Mouse (Mus musculus) CH12.LX (cell line): ENCODE data around the gene Fam163b. TPM values are rescaled to one million over a fixed set of nuclear protein-coding genes. Genes with fewer than 3 reads are reported as not detected.

ENCODE experiments used
- DNase-seq: peaks from one replicate; pipeline ENCODE4 v3.0.0-alpha.2; 2013; ENCODE audit errors: extremely low read depth
- H3K27ac ChIP-seq: 2 replicates; pipeline ENCODE4 v1.5.1; 2012; ENCODE audit warnings: low read depth, mild to moderate bottlenecking, control low read depth, moderate library complexity; ENCODE audit not compliant: insufficient read depth
- H3K27me3 ChIP-seq: replicated peaks from 2 replicates; pipeline ENCODE3; 2012; ENCODE audit warnings: inconsistent platforms
- H3K36me3 ChIP-seq, 2 experiments: replicated peaks in 1 of 2; 2 replicates each; pipeline versions ENCODE3 to v1.6.1; 2012; ENCODE audit warnings: inconsistent platforms in 1 of 2, low read length in 1 of 2, mild to moderate bottlenecking in 1 of 2, mixed read lengths in 1 of 2, moderate library complexity in 1 of 2; ENCODE audit not compliant: control insufficient read depth in 1 of 2, insufficient read depth in 1 of 2
- H3K4me1 ChIP-seq, 2 experiments: 2 replicates each; pipeline ENCODE4 v1.6.1; 2012; ENCODE audit warnings: inconsistent platforms in 1 of 2, moderate library complexity in 1 of 2; ENCODE audit not compliant: insufficient read depth in 2 of 2, control insufficient read depth in 1 of 2
- H3K4me2 ChIP-seq: 2 replicates; pipeline ENCODE4 v1.6.1; 2012; ENCODE audit warnings: low read depth, mild to moderate bottlenecking, control low read depth; ENCODE audit not compliant: poor library complexity, insufficient read depth, severe bottlenecking
- H3K4me3 ChIP-seq, 3 experiments: fragments of 150-350 bp in 1 of 3; sonication (generic) in 1 of 3; replicated peaks in 1 of 3; 2 replicates each; pipeline versions ENCODE3 to v1.5.1; 2011 to 2012; ENCODE audit warnings: low read depth in 2 of 3, low read length in 2 of 3, mild to moderate bottlenecking in 2 of 3, moderate library complexity in 2 of 3, control low read depth in 1 of 3, improper control_type of control experiment in 1 of 3, inconsistent platforms in 1 of 3, mixed read lengths in 1 of 3; ENCODE audit not compliant: poor library complexity in 1 of 3
- H3K79me2 ChIP-seq: replicated peaks from 2 replicates; pipeline ENCODE4 v1.6.1; 2012; ENCODE audit warnings: mild to moderate bottlenecking, moderate library complexity; ENCODE audit not compliant: control insufficient read depth, poor library complexity, insufficient read depth, severe bottlenecking; ENCODE audit errors: extremely low read depth
- H3K9ac ChIP-seq: 2 replicates; pipeline ENCODE4 v1.6.1; 2012; ENCODE audit warnings: low read depth, mild to moderate bottlenecking, control low read depth, moderate library complexity; ENCODE audit not compliant: insufficient read depth
- H3K9me3 ChIP-seq: replicated peaks from 2 replicates; pipeline ENCODE3; 2012; ENCODE audit warnings: low read length, inconsistent platforms, mixed read lengths
- BHLHE40 ChIP-seq: IDR thresholded peaks from 2 replicates; pipeline ENCODE4 v1.6.1; 2011; ENCODE audit warnings: mild to moderate bottlenecking, low read depth, low read length, improper control_type of control experiment
- CHD1 ChIP-seq: IDR thresholded peaks from 2 replicates; pipeline ENCODE4 v1.6.1; 2012; ENCODE audit warnings: low read depth, low read length, improper control_type of control experiment, inconsistent platforms
- CTCF ChIP-seq, 2 experiments: IDR thresholded peaks in 1 of 2; conservative IDR thresholded peaks in 1 of 2; 2 replicates each; pipeline ENCODE4 v1.5.1; 2011 to 2012; ENCODE audit warnings: low read depth in 2 of 2, low read length in 2 of 2, improper control_type of control experiment in 1 of 2, inconsistent platforms in 1 of 2, mild to moderate bottlenecking in 1 of 2, moderate library complexity in 1 of 2
- E2F4 ChIP-seq: IDR thresholded peaks from 2 replicates; pipeline ENCODE4 v1.6.1; 2011; ENCODE audit warnings: low read depth, low read length, improper control_type of control experiment; ENCODE audit not compliant: insufficient replicate concordance
- ETS1 ChIP-seq: conservative IDR thresholded peaks from 2 replicates; pipeline ENCODE4 v1.6.1; 2012; ENCODE audit warnings: low read depth, mild to moderate bottlenecking, inconsistent platforms, low read length, improper control_type of control experiment, moderate library complexity
- GABPA ChIP-seq: IDR thresholded peaks from 2 replicates; pipeline ENCODE4 v1.6.1; 2012; ENCODE audit warnings: low read depth, low read length, improper control_type of control experiment, inconsistent platforms; ENCODE audit not compliant: insufficient replicate concordance
- IRF4 ChIP-seq: IDR thresholded peaks from 2 replicates; pipeline ENCODE4 v1.6.1; 2014; ENCODE audit warnings: low read depth, mild to moderate bottlenecking, inconsistent platforms, low read length, improper control_type of control experiment
- JUN ChIP-seq: IDR thresholded peaks from 2 replicates; pipeline ENCODE4 v1.6.1; 2011; ENCODE audit warnings: low read depth, mild to moderate bottlenecking, low read length, improper control_type of control experiment, moderate library complexity; ENCODE audit not compliant: insufficient read depth
- JUND ChIP-seq: conservative IDR thresholded peaks from 2 replicates; pipeline ENCODE4 v1.6.1; 2011; ENCODE audit warnings: low read depth, low read length, improper control_type of control experiment
- KAT2A ChIP-seq: IDR thresholded peaks from 2 replicates; pipeline ENCODE4 v1.6.1; 2012; ENCODE audit warnings: low read length, improper control_type of control experiment, inconsistent platforms; ENCODE audit not compliant: insufficient replicate concordance
- MAFK ChIP-seq: IDR thresholded peaks from 2 replicates; pipeline ENCODE4 v1.6.1; 2011; ENCODE audit warnings: low read length, improper control_type of control experiment; ENCODE audit not compliant: insufficient replicate concordance
- MAX ChIP-seq: IDR thresholded peaks from 2 replicates; pipeline ENCODE4 v1.6.1; 2011; ENCODE audit warnings: low read length, improper control_type of control experiment
- MAZ ChIP-seq: IDR thresholded peaks from 2 replicates; pipeline ENCODE4 v1.6.1; 2012; ENCODE audit warnings: low read depth, mild to moderate bottlenecking, inconsistent platforms, low read length, improper control_type of control experiment, moderate library complexity
- MEF2A ChIP-seq: IDR thresholded peaks from 2 replicates; pipeline ENCODE4 v1.6.1; 2014; ENCODE audit warnings: low read depth, mild to moderate bottlenecking, inconsistent platforms, low read length, improper control_type of control experiment, borderline replicate concordance
- MXI1 ChIP-seq: IDR thresholded peaks from 2 replicates; pipeline ENCODE4 v1.6.1; 2011; ENCODE audit warnings: mild to moderate bottlenecking, low read depth, low read length, improper control_type of control experiment
- NELFE ChIP-seq: IDR thresholded peaks from 2 replicates; pipeline ENCODE4 v1.6.1; 2011; ENCODE audit warnings: low read depth, low read length, improper control_type of control experiment
- NRF1 ChIP-seq: IDR thresholded peaks from 2 replicates; pipeline ENCODE4 v1.6.1; 2014; ENCODE audit warnings: low read depth, mild to moderate bottlenecking, inconsistent platforms, low read length, improper control_type of control experiment, moderate library complexity
- PAX5 ChIP-seq: IDR thresholded peaks from 2 replicates; pipeline ENCODE4 v1.6.1; 2012; ENCODE audit warnings: low read length, inconsistent platforms, mixed read lengths
- POLR2A ChIP-seq: IDR thresholded peaks from 2 replicates; pipeline ENCODE4 v1.6.1; 2011; ENCODE audit warnings: low read depth, mild to moderate bottlenecking, improper control_type of control experiment, low read length
- RAD21 ChIP-seq: IDR thresholded peaks from 2 replicates; pipeline ENCODE4 v1.6.1; 2011; ENCODE audit warnings: low read depth, mild to moderate bottlenecking, low read length, improper control_type of control experiment, moderate library complexity
- RCOR1 ChIP-seq: conservative IDR thresholded peaks from 2 replicates; pipeline ENCODE4 v1.6.1; 2012; ENCODE audit warnings: low read depth, mild to moderate bottlenecking, inconsistent platforms, low read length, improper control_type of control experiment
- SMC3 ChIP-seq: IDR thresholded peaks from 2 replicates; pipeline ENCODE4 v1.6.1; 2011; ENCODE audit warnings: low read depth, low read length, improper control_type of control experiment
- UBTF ChIP-seq: IDR thresholded peaks from 2 replicates; pipeline ENCODE4 v1.6.1; 2012; ENCODE audit warnings: low read depth, mild to moderate bottlenecking, inconsistent platforms, low read length, improper control_type of control experiment, moderate library complexity
- ZC3H11A ChIP-seq: IDR thresholded peaks from 2 replicates; pipeline ENCODE4 v1.6.1; 2012; ENCODE audit warnings: low read depth, mild to moderate bottlenecking, inconsistent platforms, low read length, improper control_type of control experiment
- ZKSCAN1 ChIP-seq: IDR thresholded peaks from 2 replicates; pipeline ENCODE4 v1.6.1; 2012; ENCODE audit warnings: low read depth, inconsistent platforms, low read length, improper control_type of control experiment, borderline replicate concordance
- ZMIZ1 ChIP-seq: IDR thresholded peaks from 2 replicates; pipeline ENCODE4 v1.6.1; 2012; ENCODE audit warnings: low read depth, mild to moderate bottlenecking, inconsistent platforms, low read length, improper control_type of control experiment
- ZNF384 ChIP-seq: IDR thresholded peaks from 2 replicates; pipeline ENCODE4 v1.6.1; 2012; ENCODE audit warnings: low read depth, low read length, improper control_type of control experiment, inconsistent platforms
- dilution Hi-C: fragments of 300-500 bp; cut with MboI; formaldehyde crosslinking; loops from 2 replicates; pipeline ENCODE4 v1.14.3; 2020; ENCODE audit warnings: low sequenced_read_pairs; ENCODE audit not compliant: extremely low pct_unique_long_range_greater_than_20kb, extremely low pct_ligation_motif_present
- in situ Hi-C: fragments of 300-500 bp; cut with MboI; formaldehyde crosslinking; loops from 3 replicates; pipeline ENCODE4 v1.14.3; 2019; ENCODE audit warnings: low sequenced_read_pairs, low pct_ligation_motif_present, low pct_unique_long_range_greater_than_20kb, mixed read lengths
- polyA plus RNA-seq: library from polyadenylated mRNA; unstranded; fragments of >175 nt; gene quantifications from 2 replicates; pipeline ENCODE4 v1.2.1, GENCODE M21; 2012; ENCODE audit warnings: low read depth; ENCODE audit not compliant: insufficient read length
- total RNA-seq, 2 experiments: library from RNA; depleted of rRNA; stranded (reverse); fragments of 300-350 nt in 1 of 2; fragments of >200 nt in 1 of 2; gene quantifications; 2 replicates each; pipeline ENCODE4 v1.2.3; 2012 to 2014

The Fam163b gene
- total and polyA plus RNA-seq, 3 experiments = not detected

DNA sequence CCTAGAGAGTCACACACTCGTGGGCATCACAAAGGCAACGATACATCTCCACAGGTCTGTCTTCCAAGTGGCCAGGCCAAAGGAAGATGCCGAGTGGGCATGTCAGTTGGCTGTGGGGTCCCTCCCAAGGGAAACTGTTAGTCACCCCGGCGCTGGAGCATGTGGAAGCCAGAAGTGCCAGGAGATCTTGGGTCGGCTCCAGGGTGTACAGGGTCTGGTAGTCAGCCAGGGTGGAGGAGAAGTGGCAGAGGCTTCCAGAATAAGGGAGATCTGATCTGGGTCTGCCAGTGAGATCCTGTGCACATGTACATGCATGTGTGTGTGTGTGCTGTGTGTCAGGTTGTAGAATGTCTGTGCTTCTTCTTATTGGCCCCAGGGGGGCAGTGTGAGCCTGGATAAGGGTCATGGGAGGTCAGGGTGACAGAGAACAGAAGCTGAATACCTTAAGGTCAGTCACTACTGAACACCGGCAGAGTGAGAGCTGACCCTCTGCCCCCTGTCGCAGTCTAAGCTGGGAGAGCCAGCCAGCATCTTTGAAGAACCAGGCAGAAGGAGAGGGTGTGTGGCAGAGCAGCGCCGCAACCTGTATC lies 64.5 kb downstream of the Fam163b start:
- dilution Hi-C loops (no loop called here), in situ Hi-C loops (loop anchor here (5.0 to 25.0 kb wide), 2 partner anchors 155 to 360 kb away; partner anchors contain the start of genes Brd3os and Vav2)
- no peak overlapping the region for H3K9ac ChIP-seq

DNA sequence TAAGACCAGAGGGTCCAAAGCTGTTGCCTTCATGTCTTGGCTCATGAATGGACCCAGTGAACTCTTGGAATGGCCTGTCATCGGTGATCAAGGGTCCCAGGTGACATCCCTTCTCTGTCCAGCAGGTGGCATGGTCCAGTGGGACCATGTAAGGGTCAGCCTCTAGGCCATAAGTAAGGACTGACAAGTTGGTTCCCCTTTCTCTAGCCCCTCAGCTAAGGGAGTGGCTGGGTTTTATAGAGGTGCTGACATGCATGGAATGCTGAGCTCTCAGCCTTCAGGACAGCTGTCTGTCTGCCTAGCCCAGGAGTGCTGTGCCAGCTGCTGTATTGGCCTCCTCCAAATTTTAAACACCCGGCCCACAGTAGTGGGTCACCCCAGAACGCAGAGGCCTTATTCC lies 66.8 kb downstream of the Fam163b start:
- Histone ChIP-seq H3K36me3 (no peaks in the 10 kb centered on the region), H3K4me3 (no peak overlapping the region), H3K27me3 (peaks cover 49% of the 10 kb centered on the region), H3K4me2 (no peak overlapping the region), H3K9ac (no peak overlapping the region), H3K27ac (no peak overlapping the region), H3K79me2 (no peaks in the 10 kb centered on the region), H3K4me1 (peaks cover 0 to 19% of the 10 kb centered on the region in 2 experiments; a peak in 3 of 4 replicates), H3K9me3 (no peaks in the 10 kb centered on the region)
- peak; percentile 46 for DNase-seq
- no peak for TF ChIP-seq IRF4
- TF ChIP-seq BHLHE40 = no peak
- no peak for TF ChIP-seq ZNF384
- TF ChIP-seq ZKSCAN1 = no peak
- TF ChIP-seq MAZ = no peak
- no peak for TF ChIP-seq JUND
- TF ChIP-seq CTCF (conservative IDR thresholded peaks at IDR 0.05 in 1 of 2, IDR thresholded peaks at IDR 0.05 in 1 of 2; ENCODE audit: low read depth in 2 of 2, low read length in 2 of 2) = peak; percentile 72 to 76
- no peak for TF ChIP-seq NRF1
- TF ChIP-seq SMC3 = peak; percentile 88
- TF ChIP-seq ETS1 = no peak
- TF ChIP-seq KAT2A = no peak
- TF ChIP-seq MAX = no peak
- no peak for TF ChIP-seq MEF2A
- no peak for TF ChIP-seq JUN
- no peak for TF ChIP-seq RCOR1
- no peak for TF ChIP-seq GABPA
- TF ChIP-seq ZC3H11A = no peak
- no peak for TF ChIP-seq PAX5
- TF ChIP-seq RAD21 = peak; percentile 57
- TF ChIP-seq E2F4 = no peak
- no peak for TF ChIP-seq CHD1
- dilution Hi-C loops = no loop called here
- in situ Hi-C loops = loop anchor here (5.0 to 25.0 kb wide), 2 partner anchors 157 to 362 kb away; partner anchors contain the start of genes Brd3os and Vav2

More for the DNA sequence above, 64.5 kb downstream of the Fam163b start:
- Histone ChIP-seq H3K79me2 (no peaks in the 10 kb centered on the region), H3K9me3 (no peaks in the 10 kb centered on the region), H3K4me2 (no peak overlapping the region), H3K27ac (no peak overlapping the region), H3K27me3 (peaks cover 38% of the 10 kb centered on the region), H3K4me1 (peaks cover 0 to 22% of the 10 kb centered on the region in 2 experiments; a peak in 3 of 4 replicates), H3K4me3 (no peak overlapping the region)
- DNase-seq = peak; percentile 57
- TF ChIP-seq MAX (no peak), MXI1 (no peak), E2F4 (no peak), SMC3 (peak; percentile 79), ZMIZ1 (no peak), RAD21 (peak; percentile 86), ETS1 (no peak), ZKSCAN1 (no peak), ZNF384 (no peak), MAFK (no peak), UBTF (no peak), BHLHE40 (no peak), PAX5 (no peak), POLR2A (no peak), NELFE (no peak), CTCF (conservative IDR thresholded peaks at IDR 0.05 in 1 of 2, IDR thresholded peaks at IDR 0.05 in 1 of 2; ENCODE audit: low read depth in 2 of 2, low read length in 2 of 2) (peak; percentile 29 to 80; a peak in 3 of 4 replicates)
- TF ChIP-seq, all 38 proteins: peak for 3
- no peaks in the 10 kb centered on the region for H3K36me3 ChIP-seq
